Mouse (Mus musculus): ENCODE data around the gene Ccdc50.

The Ccdc50 gene

GRCm38 (mm10) chr16:27395251-27396037, 6.8 kb downstream of the Ccdc50 start:
- in situ Hi-C loops (cut with MboI; ENCODE audit: low sequenced_read_pairs), result no loop called here

- in situ Hi-C loops (cut with MboI; ENCODE audit: low sequenced_read_pairs), result no loop called here
Measured at GRCm38 (mm10) chr16:27396951-27397350, 8.3 kb downstream of the Ccdc50 start.

- in situ Hi-C loops (cut with MboI; ENCODE audit: low sequenced_read_pairs), result no loop called here
Measured at GRCm38 (mm10) chr16:27399026-27399718, 10.5 kb downstream of the Ccdc50 start.

- in situ Hi-C loops (cut with MboI; ENCODE audit: low sequenced_read_pairs), result no loop called here
Measured at GRCm38 (mm10) chr16:27399719-27400253, 11.1 kb downstream of the Ccdc50 start.

- in situ Hi-C loops (cut with MboI; ENCODE audit: low sequenced_read_pairs), result no loop called here
Measured at GRCm38 (mm10) chr16:27401579-27401978, 12.9 kb downstream of the Ccdc50 start.

- in situ Hi-C loops (cut with MboI; ENCODE audit: low sequenced_read_pairs), result no loop called here
Measured at GRCm38 (mm10) chr16:27404107-27404506, 15.4 kb downstream of the Ccdc50 start.

- in situ Hi-C loops (cut with MboI; ENCODE audit: low sequenced_read_pairs), result no loop called here
Measured at GRCm38 (mm10) chr16:27416937-27417584, 28.4 kb downstream of the Ccdc50 start.

- in situ Hi-C loops (cut with MboI; ENCODE audit: low sequenced_read_pairs), result no loop called here
Measured at GRCm38 (mm10) chr16:27417632-27418031, 29.0 kb downstream of the Ccdc50 start.

- in situ Hi-C loops (cut with MboI; ENCODE audit: low sequenced_read_pairs), result no loop called here
Measured at GRCm38 (mm10) chr16:27420982-27421381, 32.3 kb downstream of the Ccdc50 start.

- in situ Hi-C loops (cut with MboI; ENCODE audit: low sequenced_read_pairs), result no loop called here
Measured at GRCm38 (mm10) chr16:27435034-27435433, 46.4 kb downstream of the Ccdc50 start.

- in situ Hi-C loops (cut with MboI; ENCODE audit: low sequenced_read_pairs), result no loop called here
Measured at GRCm38 (mm10) chr16:27443941-27444340, 55.3 kb downstream of the Ccdc50 start.

- in situ Hi-C loops (cut with MboI; ENCODE audit: low sequenced_read_pairs), result no loop called here
Measured at GRCm38 (mm10) chr16:27449360-27449759, 60.7 kb downstream of the Ccdc50 start.

GRCm38 (mm10) chr16:27450655-27451054, 62.0 kb downstream of the Ccdc50 start:
- in situ Hi-C loops (cut with MboI; ENCODE audit: low sequenced_read_pairs), result loop anchor here (25.0 kb wide), 2 partner anchors 313 to 463 kb away; partner anchors contain the start of gene Gmnc

GRCm38 (mm10) chr16:27453396-27453795, 64.7 kb downstream of the Ccdc50 start:
- in situ Hi-C loops (cut with MboI; ENCODE audit: low sequenced_read_pairs), result loop anchor here (25.0 kb wide), 2 partner anchors 316 to 466 kb away; partner anchors contain the start of gene Gmnc

- in situ Hi-C loops (cut with MboI; ENCODE audit: low sequenced_read_pairs), result loop anchor here (25.0 kb wide), 2 partner anchors 317 to 467 kb away; partner anchors contain the start of gene Gmnc
Measured at GRCm38 (mm10) chr16:27453823-27454222, 65.2 kb downstream of the Ccdc50 start.

- in situ Hi-C loops (cut with MboI; ENCODE audit: low sequenced_read_pairs), result loop anchor here (25.0 kb wide), 2 partner anchors 320 to 470 kb away; partner anchors contain the start of gene Gmnc
Measured at GRCm38 (mm10) chr16:27457273-27457672, 68.6 kb downstream of the Ccdc50 start.

GRCm38 (mm10) chr16:27468731-27469130, 80.1 kb downstream of the Ccdc50 start:
- in situ Hi-C loops (cut with MboI; ENCODE audit: low sequenced_read_pairs), result loop anchor here (25.0 kb wide), 2 partner anchors 331 to 481 kb away; partner anchors contain the start of gene Gmnc

- in situ Hi-C loops (cut with MboI; ENCODE audit: low sequenced_read_pairs), result loop anchor here (10.0 to 25.0 kb wide), 3 partner anchors 334 to 1013 kb away; partner anchors contain the start of gene Gmnc
Measured at GRCm38 (mm10) chr16:27471389-27471788, 82.7 kb downstream of the Ccdc50 start.

GRCm38 (mm10) chr16:27483834-27484233, 95.2 kb downstream of the Ccdc50 start:
- in situ Hi-C loops (cut with MboI; ENCODE audit: low sequenced_read_pairs), result no loop called here

Data from CH12F3 (cell line).